Mouse (Mus musculus): ENCODE data around the gene Ipo9. TPM values are rescaled to one million over a fixed set of nuclear protein-coding genes. Genes with fewer than 3 reads are reported as not detected.

The Ipo9 gene
- polyA plus RNA-seq (2017; shearing (Covaris generic)): 74.6 TPM

GRCm38 (mm10) chr1:135429901-135430668 is at the start of gene Ipo9:
Ipo9 (minus strand) TSS chr1:135430499.

DNA sequence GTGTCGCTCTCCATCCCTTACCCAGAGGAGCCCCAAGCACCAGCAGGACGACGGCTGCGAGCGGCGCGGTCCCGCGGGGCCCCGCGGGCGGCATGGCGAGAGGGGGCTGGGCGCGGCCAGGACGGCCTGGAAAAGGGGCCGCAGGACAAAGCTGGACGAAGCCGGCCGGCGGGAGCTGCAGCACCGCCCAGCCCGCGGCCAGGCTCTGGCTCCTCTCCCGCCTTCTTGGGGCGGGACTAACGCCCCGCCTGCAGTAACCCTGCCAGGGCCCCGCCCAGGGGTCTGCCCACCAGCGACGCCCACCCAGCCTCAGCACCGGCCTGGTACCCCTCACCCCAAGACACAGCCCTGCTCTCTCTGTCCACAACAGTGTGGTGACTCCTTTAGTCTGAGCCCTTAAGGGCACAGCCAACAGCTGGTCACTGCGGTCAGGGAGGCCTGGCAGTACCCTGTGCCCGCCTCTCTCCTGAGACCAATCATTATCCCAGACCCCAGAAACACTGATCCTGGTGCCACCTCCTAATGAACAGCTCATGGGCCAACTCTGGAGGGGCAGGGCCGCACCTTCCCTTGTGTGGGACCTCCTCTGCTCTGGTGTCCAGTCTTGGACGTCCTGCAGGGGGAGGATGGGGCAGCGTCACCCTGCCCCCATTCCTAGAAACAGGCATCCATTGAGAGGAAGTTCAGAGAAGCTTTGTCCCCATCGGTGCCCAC is 55.3 kb downstream of the Ipo9 start, which contains the start of gene Shisa4:
Gene Shisa4 (minus strand): TSS at position 370 of the 714 bp plus-strand sequence.

Other genes with a start within 250 kb of the Ipo9 start
- not detected for gene Elf3, start 171.9 kb downstream of the Ipo9 start, polyA plus RNA-seq (2017; shearing (Covaris generic))
- gene Rnpep, start 146.4 kb downstream of the Ipo9 start, polyA plus RNA-seq (2017; shearing (Covaris generic)): 38.1 TPM
- 135 TPM for gene Timm17a, start 116.7 kb downstream of the Ipo9 start, polyA plus RNA-seq (2017; shearing (Covaris generic))
- not detected for gene Lmod1, start 105.7 kb downstream of the Ipo9 start, polyA plus RNA-seq (2017; shearing (Covaris generic))
- gene Shisa4, start 55.3 kb downstream of the Ipo9 start, polyA plus RNA-seq (2017; shearing (Covaris generic)): not detected
- gene Nav1, start 176.8 kb upstream of the Ipo9 start, polyA plus RNA-seq (2017; shearing (Covaris generic)): 0.51 TPM

All from activated CD4-positive, CD25-positive, alpha-beta regulatory T cell, adult 9 weeks (primary cell).